Mouse (Mus musculus): ENCODE measurements around the gene Hs1bp3. TPM values are rescaled to one million over a fixed set of nuclear protein-coding genes. Genes with fewer than 3 reads are reported as not detected.
A peak's percentile ranks its signal among the peaks of the same experiment; 100 is the strongest.

The Hs1bp3 gene
- polyA plus RNA-seq, 1 experiment, result 21.8 TPM

- H3K36me3 ChIP-seq (ENCODE audit: control insufficient read depth, insufficient read depth), result peaks cover 23% of the 10 kb centered on the region
- H3K79me2 ChIP-seq (ENCODE audit: control insufficient read depth, insufficient read depth), result no peaks in the 10 kb centered on the region
These were observed 13.8 kb downstream of the Hs1bp3 start for GRCm38 (mm10) chr12:8326825-8327674.

GRCm38 (mm10) chr12:8327675-8328053, 14.4 kb downstream of the Hs1bp3 start:
- Histone ChIP-seq H3ac (ENCODE audit: control insufficient read depth, insufficient read length, low read depth) (no peak overlapping the region), H3K79me3 (ENCODE audit: low read depth) (no peaks in the 10 kb centered on the region), H3K79me2 (ENCODE audit: control insufficient read depth, insufficient read depth) (no peaks in the 10 kb centered on the region), H3K36me3 (ENCODE audit: control insufficient read depth, insufficient read depth) (peaks cover 23% of the 10 kb centered on the region), H3K27me3 (ENCODE audit: control insufficient read depth, insufficient read depth, insufficient read length) (no peaks in the 10 kb centered on the region), H3K4me3 (ENCODE audit: insufficient read depth, poor library complexity, severe bottlenecking) (no peak overlapping the region)
- no peak for TF ChIP-seq USF1 (IDR thresholded peaks at IDR 0.05; ENCODE audit: low read depth)
- no peak for TF ChIP-seq MYOD1 (IDR thresholded peaks at IDR 0.05; ENCODE audit: control insufficient read depth, insufficient read length, low read depth)
- TF ChIP-seq MYOG (IDR thresholded peaks at IDR 0.05; ENCODE audit: control insufficient read depth, extremely low read depth, insufficient read length), result no peak
- no peak for TF ChIP-seq MAX (IDR thresholded peaks at IDR 0.05)
- no peak for TF ChIP-seq FOSL1 (IDR thresholded peaks at IDR 0.05; ENCODE audit: insufficient read depth, low read length, poor library complexity, severe bottlenecking)
- TF ChIP-seq CEBPB (IDR thresholded peaks at IDR 0.05; ENCODE audit: low read depth), result no peak
- TF ChIP-seq CTCF (IDR thresholded peaks at IDR 0.05; ENCODE audit: control insufficient read depth, insufficient read depth, insufficient read length), result no peak

More at GRCm38 (mm10) chr12:8326825-8327674, 13.8 kb downstream of the Hs1bp3 start:
- no peak overlapping the region for H3ac ChIP-seq (ENCODE audit: control insufficient read depth, insufficient read length, low read depth)
- H3K27me3 ChIP-seq (ENCODE audit: control insufficient read depth, insufficient read depth, insufficient read length), result no peaks in the 10 kb centered on the region
- TF ChIP-seq CTCF (IDR thresholded peaks at IDR 0.05; ENCODE audit: control insufficient read depth, insufficient read depth, insufficient read length), result peak; percentile 72
- TF ChIP-seq MAX (IDR thresholded peaks at IDR 0.05), result no peak
- H3K79me3 ChIP-seq (ENCODE audit: low read depth), result no peaks in the 10 kb centered on the region
- H3K4me3 ChIP-seq (ENCODE audit: insufficient read depth, poor library complexity, severe bottlenecking), result no peak overlapping the region

GRCm38 (mm10) chr12:8329236-8329635, 16.0 kb downstream of the Hs1bp3 start:
- no peaks in the 10 kb centered on the region for H3K27me3 ChIP-seq (ENCODE audit: control insufficient read depth, insufficient read depth, insufficient read length)
- H3K4me3 ChIP-seq (ENCODE audit: insufficient read depth, poor library complexity, severe bottlenecking), result no peak overlapping the region
- no peak overlapping the region for H3ac ChIP-seq (ENCODE audit: control insufficient read depth, insufficient read length, low read depth)
- no peaks in the 10 kb centered on the region for H3K79me2 ChIP-seq (ENCODE audit: control insufficient read depth, insufficient read depth)
- TF ChIP-seq USF1 (IDR thresholded peaks at IDR 0.05; ENCODE audit: low read depth) (no peak), FOSL1 (IDR thresholded peaks at IDR 0.05; ENCODE audit: insufficient read depth, low read length, poor library complexity, severe bottlenecking) (no peak), MAX (IDR thresholded peaks at IDR 0.05) (no peak), CEBPB (IDR thresholded peaks at IDR 0.05; ENCODE audit: low read depth) (no peak), MYOG (IDR thresholded peaks at IDR 0.05; ENCODE audit: control insufficient read depth, extremely low read depth, insufficient read length) (no peak), CTCF (IDR thresholded peaks at IDR 0.05; ENCODE audit: control insufficient read depth, insufficient read depth, insufficient read length) (no peak), MYOD1 (IDR thresholded peaks at IDR 0.05; ENCODE audit: control insufficient read depth, insufficient read length, low read depth) (no peak)
- no peaks in the 10 kb centered on the region for H3K79me3 ChIP-seq (ENCODE audit: low read depth)
- H3K36me3 ChIP-seq (ENCODE audit: control insufficient read depth, insufficient read depth), result peaks cover 16% of the 10 kb centered on the region

GRCm38 (mm10) chr12:8331489-8332173, 18.4 kb downstream of the Hs1bp3 start:
- H3K79me2 ChIP-seq (ENCODE audit: control insufficient read depth, insufficient read depth), result no peaks in the 10 kb centered on the region
- peaks cover 26% of the 10 kb centered on the region for H3K36me3 ChIP-seq (ENCODE audit: control insufficient read depth, insufficient read depth)
- no peak for TF ChIP-seq USF1 (IDR thresholded peaks at IDR 0.05; ENCODE audit: low read depth)
- TF ChIP-seq MAX (IDR thresholded peaks at IDR 0.05), result no peak
- TF ChIP-seq CTCF (IDR thresholded peaks at IDR 0.05; ENCODE audit: control insufficient read depth, insufficient read depth, insufficient read length), result no peak
- no peak for TF ChIP-seq MYOD1 (IDR thresholded peaks at IDR 0.05; ENCODE audit: control insufficient read depth, insufficient read length, low read depth)
- no peak for TF ChIP-seq FOSL1 (IDR thresholded peaks at IDR 0.05; ENCODE audit: insufficient read depth, low read length, poor library complexity, severe bottlenecking)
- no peak for TF ChIP-seq MYOG (IDR thresholded peaks at IDR 0.05; ENCODE audit: control insufficient read depth, extremely low read depth, insufficient read length)
- no peak for TF ChIP-seq CEBPB (IDR thresholded peaks at IDR 0.05; ENCODE audit: low read depth)
- H3ac ChIP-seq (ENCODE audit: control insufficient read depth, insufficient read length, low read depth), result no peak overlapping the region
- H3K27me3 ChIP-seq (ENCODE audit: control insufficient read depth, insufficient read depth, insufficient read length), result no peaks in the 10 kb centered on the region
- H3K79me3 ChIP-seq (ENCODE audit: low read depth), result no peaks in the 10 kb centered on the region
- no peak overlapping the region for H3K4me3 ChIP-seq (ENCODE audit: insufficient read depth, poor library complexity, severe bottlenecking)

- Histone ChIP-seq H3ac (ENCODE audit: control insufficient read depth, insufficient read length, low read depth) (no peak overlapping the region), H3K79me3 (ENCODE audit: low read depth) (no peaks in the 10 kb centered on the region), H3K79me2 (ENCODE audit: control insufficient read depth, insufficient read depth) (no peaks in the 10 kb centered on the region), H3K4me3 (ENCODE audit: insufficient read depth, poor library complexity, severe bottlenecking) (no peak overlapping the region), H3K36me3 (ENCODE audit: control insufficient read depth, insufficient read depth) (peaks cover 31% of the 10 kb centered on the region), H3K27me3 (ENCODE audit: control insufficient read depth, insufficient read depth, insufficient read length) (no peaks in the 10 kb centered on the region)
- TF ChIP-seq CEBPB (IDR thresholded peaks at IDR 0.05; ENCODE audit: low read depth) (no peak), MAX (IDR thresholded peaks at IDR 0.05) (no peak), MYOG (IDR thresholded peaks at IDR 0.05; ENCODE audit: control insufficient read depth, extremely low read depth, insufficient read length) (no peak), MYOD1 (IDR thresholded peaks at IDR 0.05; ENCODE audit: control insufficient read depth, insufficient read length, low read depth) (no peak), CTCF (IDR thresholded peaks at IDR 0.05; ENCODE audit: control insufficient read depth, insufficient read depth, insufficient read length) (no peak), FOSL1 (IDR thresholded peaks at IDR 0.05; ENCODE audit: insufficient read depth, low read length, poor library complexity, severe bottlenecking) (no peak), USF1 (IDR thresholded peaks at IDR 0.05; ENCODE audit: low read depth) (no peak)
These were observed 18.9 kb downstream of the Hs1bp3 start for GRCm38 (mm10) chr12:8332174-8332542.
